Mouse (Mus musculus) neural tube, embryonic 10.5 days (tissue): ENCODE data around the gene Rassf6.
A peak's percentile ranks its signal among the peaks of the same experiment; 100 is the strongest.

Experiments
- DNase-seq: peaks from one replicate; pipeline ENCODE4 v3.0.0-alpha.2; 2017; ENCODE audit warnings: low spot score; ENCODE audit errors: extremely low spot score

Rassf6 gene

DNA sequence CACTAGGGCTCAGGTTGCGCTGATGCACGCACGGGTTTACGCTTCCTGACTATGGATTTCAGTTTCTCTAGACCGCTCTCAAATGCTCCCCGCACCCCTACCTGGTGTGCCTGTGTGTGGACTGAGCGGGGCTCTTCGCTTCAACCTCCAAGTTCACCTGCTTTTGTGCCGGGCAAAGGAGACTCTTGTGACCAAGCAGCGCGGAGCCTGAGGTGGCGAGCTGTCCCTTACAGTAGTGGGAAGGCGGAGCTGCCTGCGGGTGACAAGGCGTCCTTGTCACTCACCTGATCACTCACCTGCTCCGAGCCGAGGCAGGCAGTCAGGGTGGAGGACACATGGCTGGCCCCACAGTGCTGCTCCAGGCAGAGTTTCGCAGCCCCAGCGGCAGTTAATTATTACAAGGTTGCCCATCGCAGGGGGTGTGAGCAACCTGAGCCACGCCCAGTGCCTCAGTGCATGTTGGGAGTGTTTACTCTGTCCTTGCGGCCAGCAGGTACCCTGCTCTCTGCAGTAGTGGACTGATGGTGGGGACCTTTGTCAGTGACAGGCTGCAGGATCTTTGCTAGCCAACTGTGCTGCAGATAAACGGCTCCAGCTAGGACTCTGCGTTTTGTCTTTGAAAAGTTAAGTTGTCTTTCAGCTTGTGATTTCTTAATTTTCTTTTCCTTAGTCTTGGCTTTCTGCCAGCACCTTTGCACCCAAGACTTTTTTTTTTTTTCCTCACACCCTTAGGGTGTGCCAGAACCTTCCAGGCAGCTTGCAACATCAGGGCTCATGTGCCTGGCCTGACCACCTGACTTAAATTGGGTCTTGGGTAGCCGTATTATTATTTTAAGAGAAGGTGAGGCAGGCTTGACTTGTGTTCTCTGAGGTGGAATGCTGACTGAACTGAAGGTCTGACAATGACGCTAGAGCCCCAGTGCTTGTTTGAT is at the start of gene Rassf6:
Rassf6 (minus strand) TSS at position 372 of the 932 bp plus-strand sequence.
- DNase-seq, result no peak

- no peak for DNase-seq
Measured at GRCm38 (mm10) chr5:90689426-90690128, 49.1 kb upstream of the Rassf6 start.

- DNase-seq, result no peak
Measured at GRCm38 (mm10) chr5:90687913-90688312, 47.5 kb upstream of the Rassf6 start.

GRCm38 (mm10) chr5:90684994-90685393 is 44.5 kb upstream of the Rassf6 start:
- no peak for DNase-seq

- DNase-seq, result no peak
Measured at GRCm38 (mm10) chr5:90681842-90682241, 41.4 kb upstream of the Rassf6 start.

DNA sequence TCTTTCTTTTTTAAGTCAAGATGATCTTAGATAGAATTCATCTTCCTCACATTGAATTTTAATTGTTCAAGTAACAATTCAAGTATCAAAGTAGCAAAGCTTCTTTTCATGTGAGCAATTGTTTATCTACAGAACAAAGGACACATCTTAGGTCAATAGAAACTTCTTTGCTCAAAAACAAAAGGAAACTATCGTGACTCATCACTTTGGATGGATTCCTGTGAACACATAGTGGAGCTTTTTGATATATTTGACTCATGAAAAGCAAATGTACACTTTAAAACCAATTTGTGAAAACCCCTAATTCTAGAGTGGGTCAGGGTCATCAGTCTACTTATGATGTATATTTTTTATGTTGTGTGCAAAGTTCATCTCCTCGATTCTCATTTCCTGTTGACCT is 37.1 kb upstream of the Rassf6 start:
- no peak for DNase-seq

DNA sequence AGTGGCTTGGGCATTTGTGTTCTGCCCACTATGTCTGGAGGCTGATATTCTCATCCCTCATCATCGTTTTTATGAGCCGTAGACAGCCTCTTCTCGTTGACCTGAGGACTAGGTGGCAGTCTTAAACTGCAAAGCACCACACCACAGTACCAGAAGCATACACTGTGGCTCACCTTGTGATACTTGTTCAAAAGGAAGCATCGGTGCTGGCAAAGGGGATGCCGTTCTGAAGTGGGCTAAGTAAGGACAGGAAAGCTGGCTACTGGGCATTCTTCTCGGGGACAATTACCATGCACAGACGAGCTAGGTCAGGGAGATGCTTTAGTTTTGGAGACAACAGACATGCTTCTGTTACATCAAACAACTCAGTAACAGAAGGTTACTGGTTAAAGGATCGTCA is 21.4 kb upstream of the Rassf6 start:
- DNase-seq, result no peak

DNA sequence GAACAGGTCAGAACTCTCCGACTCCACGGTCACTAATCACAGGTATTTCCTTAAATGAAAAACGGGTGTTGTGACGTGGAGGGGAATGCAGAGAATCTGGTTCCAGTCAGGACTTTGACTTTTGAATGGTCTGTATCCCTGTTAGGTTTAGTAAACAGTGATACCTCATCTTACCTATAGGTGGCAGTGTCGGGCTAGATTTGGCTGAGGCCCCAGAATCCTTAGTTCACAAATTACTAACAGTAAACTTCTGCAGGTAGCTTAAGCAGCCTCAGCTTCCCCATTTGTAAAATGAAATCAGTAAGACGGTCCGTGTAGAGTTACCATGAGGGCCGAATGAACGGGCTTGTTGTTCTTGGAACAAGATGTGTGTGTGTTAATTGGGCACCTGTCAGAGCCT is 21.0 kb upstream of the Rassf6 start:
- peak; percentile 40 for DNase-seq

DNA sequence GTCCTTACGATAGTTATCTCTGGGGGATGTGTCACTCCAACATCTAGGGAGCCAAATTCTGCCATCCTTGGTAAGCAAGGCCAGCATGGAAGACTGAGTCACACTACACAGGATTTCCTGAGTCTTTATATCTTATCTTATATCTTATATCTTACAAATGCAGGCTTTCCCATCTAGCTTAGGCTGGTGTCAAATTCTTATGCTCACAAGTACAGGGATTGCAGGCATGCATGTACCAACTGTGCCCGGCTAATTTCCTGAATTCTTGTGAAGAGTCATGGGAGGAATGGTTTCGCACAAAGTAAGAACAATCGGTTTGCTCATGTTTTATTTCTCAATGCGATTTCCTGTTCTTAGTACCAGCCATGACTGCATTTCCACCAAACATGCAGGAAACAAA is 20.0 kb upstream of the Rassf6 start:
- DNase-seq, result no peak

GRCm38 (mm10) chr5:90656681-90657080 is 16.2 kb upstream of the Rassf6 start:
- no peak for DNase-seq

GRCm38 (mm10) chr5:90655891-90656290 is 15.4 kb upstream of the Rassf6 start:
- no peak for DNase-seq

GRCm38 (mm10) chr5:90654798-90655197 is 14.3 kb upstream of the Rassf6 start:
- DNase-seq, result no peak

- DNase-seq, result peak; percentile 37
Measured at GRCm38 (mm10) chr5:90652724-90653123, 12.3 kb upstream of the Rassf6 start.

DNA sequence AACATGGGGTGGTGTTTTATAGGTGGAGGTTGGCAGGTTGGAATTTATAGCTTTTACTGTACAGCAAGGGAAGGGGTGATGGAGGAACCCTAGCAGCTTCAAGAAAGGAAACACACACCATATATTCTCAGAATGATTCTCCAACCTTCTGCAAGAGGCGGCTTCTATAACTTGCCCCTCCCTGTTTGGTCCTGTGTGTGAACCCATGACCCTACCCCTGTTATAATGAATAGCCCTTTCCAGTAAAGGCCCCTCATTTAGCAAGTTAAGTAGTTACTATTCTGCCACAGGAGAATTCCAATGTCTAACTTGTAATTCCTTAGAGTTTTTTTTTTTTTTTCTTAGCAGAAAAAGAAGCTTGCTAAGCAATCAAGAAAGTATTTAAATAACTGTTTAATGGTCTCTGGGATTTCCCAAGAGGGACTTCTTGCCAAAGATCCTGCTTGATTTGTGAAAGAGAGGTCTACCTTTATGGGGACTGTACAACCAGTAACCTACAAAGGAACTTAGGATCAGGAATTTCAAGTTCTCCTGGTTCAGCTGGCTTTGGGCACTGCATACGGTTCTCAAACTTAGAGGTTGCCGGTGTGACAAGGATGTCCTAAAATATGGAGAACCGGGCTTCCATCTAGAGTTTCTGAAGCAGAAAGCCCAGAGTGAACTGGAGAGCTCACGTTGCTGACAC is 10.2 kb upstream of the Rassf6 start:
- DNase-seq, result no peak

DNA sequence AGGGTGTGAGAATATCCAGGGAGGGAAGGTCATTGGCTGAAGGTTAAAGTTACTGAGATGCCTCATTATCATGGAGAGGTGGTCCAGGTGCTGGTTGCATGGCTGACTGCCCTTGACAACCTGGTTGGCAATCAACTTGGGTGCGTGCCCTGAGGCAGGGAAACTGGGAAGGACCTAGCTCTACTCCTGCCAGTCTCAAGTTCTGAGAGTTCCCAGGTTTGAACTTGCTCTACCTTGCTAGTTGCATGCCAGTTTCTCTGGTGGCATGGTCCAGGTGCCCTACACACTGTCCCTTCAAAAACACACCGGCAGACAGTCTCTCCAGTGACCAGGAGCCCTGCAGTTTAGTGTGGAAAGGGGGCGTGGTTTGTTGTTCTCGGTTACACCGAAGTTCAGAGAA is 7.0 kb upstream of the Rassf6 start:
- DNase-seq, result no peak

DNA sequence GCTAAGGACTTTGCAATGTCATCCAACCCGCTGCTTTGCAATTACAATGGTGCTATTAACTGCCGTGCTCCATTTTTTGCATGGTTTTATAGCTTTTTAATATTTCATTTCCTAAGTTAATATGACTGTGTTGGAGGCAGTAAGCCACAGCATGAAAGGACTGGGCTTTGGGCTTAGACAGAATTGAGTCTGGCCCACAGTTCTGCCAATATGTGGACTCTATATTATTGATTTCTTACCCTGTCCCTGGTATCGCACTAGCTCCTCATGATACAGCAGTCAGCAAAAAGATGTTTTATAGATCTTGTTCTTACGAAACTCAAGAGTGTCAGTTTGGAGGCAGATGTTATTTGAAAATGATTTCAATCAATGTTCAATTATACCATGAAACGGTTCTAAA is 5.9 kb upstream of the Rassf6 start:
- no peak for DNase-seq

DNA sequence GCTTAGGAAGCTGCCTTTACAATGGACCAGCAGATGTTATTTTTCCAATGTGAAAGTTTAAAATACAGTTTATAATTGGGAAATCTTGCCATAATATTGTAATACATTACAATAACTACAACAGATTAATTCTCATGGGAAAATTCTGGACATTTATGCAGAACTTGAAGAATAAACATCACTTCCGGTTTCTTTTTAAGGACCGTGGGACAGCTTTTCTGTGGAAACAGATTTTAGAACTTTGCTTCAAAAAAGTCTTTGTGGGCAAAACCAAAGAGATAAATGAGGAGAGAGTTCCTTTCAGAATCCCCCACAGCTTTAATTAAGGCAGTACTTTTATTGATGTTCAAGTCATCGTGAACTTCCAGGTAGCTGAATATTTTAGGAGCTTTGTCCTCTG is 5.1 kb upstream of the Rassf6 start:
- DNase-seq, result no peak

GRCm38 (mm10) chr5:90641218-90641610 is 757 bp upstream of the Rassf6 start:
- no peak for DNase-seq

DNA sequence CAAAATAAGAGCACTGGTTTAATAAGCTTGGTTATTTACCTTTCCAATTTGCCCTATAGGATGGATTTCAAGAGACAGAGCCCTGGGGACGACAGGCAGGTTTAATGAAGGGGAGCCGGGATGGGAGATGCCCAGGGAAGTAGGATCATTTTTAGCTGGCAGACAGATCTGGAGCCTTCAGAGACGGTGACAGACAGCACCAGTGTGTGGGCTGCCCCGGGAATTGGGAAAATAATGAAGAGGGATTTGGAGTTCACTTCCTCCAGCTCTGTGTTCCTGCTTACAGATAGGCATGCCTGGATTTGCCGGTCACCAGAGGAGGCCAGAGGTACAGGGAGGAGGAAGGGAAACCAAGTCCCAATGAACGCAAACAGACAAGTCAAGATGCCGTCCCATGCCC is 5.6 kb downstream of the Rassf6 start:
- no peak for DNase-seq

DNA sequence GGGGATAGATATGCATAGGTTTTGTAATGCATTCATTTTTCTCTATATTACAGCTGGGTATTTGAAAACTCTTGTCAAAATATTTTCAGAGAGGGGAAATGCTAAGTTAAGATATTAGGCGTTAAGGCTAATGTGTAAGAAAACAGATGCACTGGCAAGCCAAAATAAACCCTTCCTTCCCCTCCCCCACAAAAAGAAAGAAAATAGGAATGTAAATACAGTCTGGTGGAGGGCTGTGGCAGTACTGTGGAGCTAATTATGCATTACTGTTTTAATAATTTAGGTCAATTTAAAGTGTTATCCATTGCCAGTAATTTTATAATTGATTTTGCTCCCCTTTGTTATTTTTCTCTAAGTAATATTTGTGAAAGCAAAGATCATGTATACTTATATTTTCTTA is 11.9 kb downstream of the Rassf6 start:
- DNase-seq, result no peak

- no peak for DNase-seq
Measured at GRCm38 (mm10) chr5:90628011-90628410, 12.4 kb downstream of the Rassf6 start.

DNA sequence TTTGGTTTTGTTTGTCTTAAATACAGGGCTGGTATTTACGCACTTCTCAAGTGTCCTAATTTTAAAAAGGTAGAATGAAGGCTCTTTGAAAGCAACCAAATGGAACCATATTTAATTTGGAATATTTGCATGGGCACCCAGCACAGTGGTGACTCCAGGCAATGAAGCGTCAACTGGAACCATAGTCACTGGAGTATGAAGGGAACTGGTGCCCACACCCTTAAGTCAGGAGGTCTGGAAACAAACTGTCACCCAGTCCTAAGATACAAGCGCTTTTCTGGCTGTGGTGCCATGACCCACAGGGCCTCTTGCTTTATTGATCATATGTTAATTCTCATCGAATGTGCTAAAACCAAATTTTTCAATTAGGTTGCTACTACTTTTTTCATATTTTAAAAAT is 13.0 kb downstream of the Rassf6 start:
- DNase-seq, result no peak
